Mouse (Mus musculus): Measurements from ENCODE around the gene Trim3. TPM values are rescaled to one million over a fixed set of nuclear protein-coding genes. Genes with fewer than 3 reads are reported as not detected.

Trim3 gene
- total RNA-seq (2014; rRNA removed; ENCODE audit: low replicate concordance) (32.3 and 56.5 TPM in 2 replicates), polyA plus RNA-seq (2015; fragmentation: Nextera tagmentation; extraction: Ambion mirVana) (18.0 and 18.1 TPM in 2 replicates)

DNA sequence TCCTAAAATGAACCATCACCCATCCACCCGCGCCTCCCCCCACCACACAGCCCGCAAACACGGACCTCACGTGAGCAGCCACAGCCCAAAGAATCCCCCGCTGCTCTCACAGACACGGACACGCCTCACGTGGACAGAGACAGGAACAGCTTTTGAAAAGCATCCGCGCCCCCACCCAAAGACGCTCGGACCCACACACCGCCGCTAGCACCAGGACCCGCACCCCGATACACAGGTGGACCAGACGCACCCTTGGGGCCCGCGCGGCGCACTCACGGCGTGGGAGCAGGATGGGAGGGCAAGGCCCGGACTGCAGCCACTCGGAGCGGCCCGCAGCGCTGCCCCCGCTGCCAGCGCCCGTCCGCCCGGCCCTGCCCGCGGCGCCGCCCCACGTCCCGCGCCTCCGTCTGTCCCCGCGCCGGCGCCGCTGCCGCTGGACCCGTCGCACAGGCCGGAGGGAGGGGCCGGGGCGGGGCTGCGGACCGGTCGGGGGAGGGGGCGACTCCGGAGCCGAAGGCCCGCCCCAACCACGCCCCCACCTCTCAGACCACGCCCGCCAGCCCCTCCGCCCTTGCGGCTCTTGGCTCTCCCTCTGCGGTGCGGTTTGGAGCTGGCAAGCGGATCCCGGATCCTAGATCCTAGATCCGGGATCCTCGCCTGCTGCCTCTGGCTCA is at the start of gene Trim3:
Trim3 (minus strand) TSS at position 445 of the 674 bp plus-strand sequence.
- H3K9ac ChIP-seq (replicated peaks; ENCODE audit: low read depth, low read length): peak within 1 kb of the TSS; percentile 74
- TF ChIP-seq CTCF (IDR thresholded peaks at IDR 0.05; ENCODE audit: low read depth) (no peak), EP300 (IDR thresholded peaks at IDR 0.05; ENCODE audit: low read depth) (no peak)
- under 1% methylated on average over 42 of the region's 71 CpGs for WGBS
- H3K4me2 ChIP-seq (ENCODE audit: low read depth, low read length): peak within 1 kb of the TSS; percentile 80
- H3K36me3 ChIP-seq (replicated peaks; ENCODE audit: control insufficient read depth, insufficient read depth, low read length): peaks cover 24% of the 10 kb centered on the region
- H3K4me1 ChIP-seq (ENCODE audit: control insufficient read depth, insufficient read depth): peaks cover 25% of the 10 kb centered on the region
- no peaks in the 10 kb centered on the region for H3K9me3 ChIP-seq (replicated peaks; ENCODE audit: control insufficient read depth, low read length)
- ATAC-seq (ENCODE audit: insufficient read depth, low read depth): peak; percentile 93
- no peaks in the 10 kb centered on the region for H3K27me3 ChIP-seq (ENCODE audit: control insufficient read depth, insufficient read depth, low read length)
- peak; percentile 90 for DNase-seq (ENCODE audit: low spot score)
- peak within 1 kb of the TSS; percentile 61 for H3K27ac ChIP-seq (ENCODE audit: low read depth)
- H3K4me3 ChIP-seq (ENCODE audit: low read depth, low read length): peak within 1 kb of the TSS; percentile 72

DNA sequence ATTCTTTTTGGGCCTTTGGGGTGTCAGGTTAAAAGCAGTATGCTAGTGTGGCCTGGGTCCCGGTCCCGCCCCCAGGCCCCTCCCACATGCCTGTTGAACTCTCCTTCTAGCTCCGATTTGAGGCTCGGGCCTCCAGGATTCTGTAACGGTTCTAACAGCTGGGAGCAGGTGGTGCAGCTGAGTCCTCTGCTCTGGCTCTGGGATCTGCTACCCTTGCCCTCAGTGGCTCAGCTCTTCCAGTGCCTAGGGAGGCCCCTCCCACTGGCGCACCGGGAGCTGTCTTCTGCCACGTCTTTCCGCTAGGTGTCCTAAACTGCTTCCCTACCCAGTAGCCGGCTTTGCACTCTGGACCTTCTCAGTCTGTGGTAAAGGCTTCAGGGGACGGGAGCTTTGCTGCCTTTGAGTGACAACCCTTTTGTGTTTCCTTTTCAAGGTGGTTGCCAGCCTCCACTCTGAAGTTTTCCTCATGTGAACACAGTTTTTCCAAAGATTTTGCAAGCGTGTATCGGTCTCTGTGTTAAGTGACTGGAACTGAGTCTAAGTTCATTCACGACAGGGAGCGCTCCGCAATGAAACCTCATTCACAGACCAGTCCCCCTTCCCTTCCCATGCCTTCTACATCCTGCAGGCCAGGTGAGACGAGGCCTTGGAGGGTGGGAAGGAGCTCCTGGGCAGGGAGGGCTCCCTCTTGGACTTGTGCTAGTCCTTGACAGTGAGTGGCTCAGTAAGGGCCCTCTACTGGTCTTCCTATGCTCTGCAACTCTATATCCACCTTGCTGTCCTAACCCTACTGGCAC is 17.5 kb upstream of the Trim3 start, which contains the start of gene Dnhd1:
Dnhd1 (plus strand) TSS at position 189 of the 797 bp plus-strand sequence.
- peak; percentile 65 for TF ChIP-seq CTCF (IDR thresholded peaks at IDR 0.05; ENCODE audit: low read depth)
- no peak for TF ChIP-seq EP300 (IDR thresholded peaks at IDR 0.05; ENCODE audit: low read depth)
- peak; percentile 93 for ATAC-seq (ENCODE audit: insufficient read depth, low read depth)
- peak; percentile 86 for DNase-seq (ENCODE audit: low spot score)
- 2% methylated on average over 17 of the region's 17 CpGs for WGBS
- Histone ChIP-seq H3K27me3 (ENCODE audit: control insufficient read depth, insufficient read depth, low read length) (no peaks in the 10 kb centered on the region), H3K9me3 (replicated peaks; ENCODE audit: control insufficient read depth, low read length) (no peaks in the 10 kb centered on the region), H3K9ac (replicated peaks; ENCODE audit: low read depth, low read length) (peak within 1 kb of the TSS; percentile 51; the same call in 1 of the 2 replicates), H3K4me3 (ENCODE audit: low read depth, low read length) (peak within 1 kb of the TSS; percentile 51), H3K27ac (ENCODE audit: low read depth) (peak within 1 kb of the TSS; percentile 44; the same call in 1 of the 2 replicates), H3K4me1 (ENCODE audit: control insufficient read depth, insufficient read depth) (no peaks in the 10 kb centered on the region; the same call in 1 of the 2 replicates), H3K4me2 (ENCODE audit: low read depth, low read length) (peak within 1 kb of the TSS; percentile 90), H3K36me3 (replicated peaks; ENCODE audit: control insufficient read depth, insufficient read depth, low read length) (no peaks in the 10 kb centered on the region)

DNA sequence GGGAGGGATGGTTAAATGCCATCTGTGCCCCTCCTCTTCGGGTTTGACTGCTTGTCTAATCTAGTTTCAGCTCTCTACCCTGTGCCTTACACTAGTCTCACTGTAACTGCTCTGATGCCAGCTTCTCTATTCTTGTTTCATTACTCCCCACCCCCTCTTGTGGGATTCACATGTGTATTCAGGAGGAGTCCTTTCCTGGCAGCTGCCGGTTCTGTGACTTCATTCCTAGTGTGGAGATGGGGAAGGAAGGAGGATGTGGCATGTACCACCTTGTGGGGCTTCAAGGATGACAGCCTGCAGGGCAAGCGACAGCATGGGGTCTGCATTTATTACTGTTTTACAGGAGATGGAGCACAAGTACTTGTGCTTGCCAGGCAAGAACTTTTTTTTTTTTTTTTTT is 8.6 kb upstream of the Trim3 start:
- no peak overlapping the region for H3K4me3 ChIP-seq (ENCODE audit: low read depth, low read length)
- no peak for ATAC-seq (ENCODE audit: insufficient read depth, low read depth)
- 54% methylated on average over 3 of the region's 3 CpGs for WGBS
- H3K9me3 ChIP-seq (replicated peaks; ENCODE audit: control insufficient read depth, low read length): no peaks in the 10 kb centered on the region
- peaks cover 20% of the 10 kb centered on the region for H3K4me1 ChIP-seq (ENCODE audit: control insufficient read depth, insufficient read depth)
- no peaks in the 10 kb centered on the region for H3K27me3 ChIP-seq (ENCODE audit: control insufficient read depth, insufficient read depth, low read length)
- no peak overlapping the region for H3K9ac ChIP-seq (replicated peaks; ENCODE audit: low read depth, low read length)
- peak overlapping the region; percentile 94 for H3K27ac ChIP-seq (ENCODE audit: low read depth)
- peak overlapping the region; percentile 92 for H3K4me2 ChIP-seq (ENCODE audit: low read depth, low read length)
- DNase-seq (ENCODE audit: low spot score): no peak
- H3K36me3 ChIP-seq (replicated peaks; ENCODE audit: control insufficient read depth, insufficient read depth, low read length): peaks cover 26% of the 10 kb centered on the region
- TF ChIP-seq EP300 (IDR thresholded peaks at IDR 0.05; ENCODE audit: low read depth) (no peak), CTCF (IDR thresholded peaks at IDR 0.05; ENCODE audit: low read depth) (no peak)

DNA sequence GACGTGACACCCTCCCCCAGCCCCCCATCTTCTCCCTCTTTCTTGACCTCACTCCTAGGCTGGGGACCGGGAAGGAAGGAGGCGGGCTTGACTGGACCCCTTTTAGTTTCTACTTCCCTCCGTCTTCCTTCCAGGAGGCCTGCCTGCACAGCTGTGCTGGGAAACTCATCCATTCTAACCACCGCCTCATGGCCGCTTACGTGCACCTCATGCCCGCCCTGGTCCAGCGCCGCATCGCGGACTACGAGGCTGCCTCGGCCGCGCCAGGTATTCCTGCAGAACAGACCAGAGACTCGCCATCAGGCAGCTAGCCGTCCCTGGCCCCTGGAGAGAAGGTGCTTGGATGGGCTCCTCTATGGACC is 7.5 kb upstream of the Trim3 start:
- H3K4me2 ChIP-seq (ENCODE audit: low read depth, low read length): peak overlapping the region; percentile 92
- DNase-seq (ENCODE audit: low spot score) (no peak), ATAC-seq (ENCODE audit: insufficient read depth, low read depth) (peak; percentile 16; the same call in 1 of the 2 replicates)
- no peaks in the 10 kb centered on the region for H3K9me3 ChIP-seq (replicated peaks; ENCODE audit: control insufficient read depth, low read length)
- peak overlapping the region; percentile 85 for H3K9ac ChIP-seq (replicated peaks; ENCODE audit: low read depth, low read length)
- WGBS: under 1% methylated on average over 18 of the region's 18 CpGs
- H3K27me3 ChIP-seq (ENCODE audit: control insufficient read depth, insufficient read depth, low read length): no peaks in the 10 kb centered on the region
- peaks cover 36% of the 10 kb centered on the region for H3K36me3 ChIP-seq (replicated peaks; ENCODE audit: control insufficient read depth, insufficient read depth, low read length)
- TF ChIP-seq EP300 (IDR thresholded peaks at IDR 0.05; ENCODE audit: low read depth): no peak
- no peak for TF ChIP-seq CTCF (IDR thresholded peaks at IDR 0.05; ENCODE audit: low read depth)
- H3K4me3 ChIP-seq (ENCODE audit: low read depth, low read length): peak overlapping the region; percentile 84
- peaks cover 22% of the 10 kb centered on the region for H3K4me1 ChIP-seq (ENCODE audit: control insufficient read depth, insufficient read depth)
- peak overlapping the region; percentile 94 for H3K27ac ChIP-seq (ENCODE audit: low read depth)

DNA sequence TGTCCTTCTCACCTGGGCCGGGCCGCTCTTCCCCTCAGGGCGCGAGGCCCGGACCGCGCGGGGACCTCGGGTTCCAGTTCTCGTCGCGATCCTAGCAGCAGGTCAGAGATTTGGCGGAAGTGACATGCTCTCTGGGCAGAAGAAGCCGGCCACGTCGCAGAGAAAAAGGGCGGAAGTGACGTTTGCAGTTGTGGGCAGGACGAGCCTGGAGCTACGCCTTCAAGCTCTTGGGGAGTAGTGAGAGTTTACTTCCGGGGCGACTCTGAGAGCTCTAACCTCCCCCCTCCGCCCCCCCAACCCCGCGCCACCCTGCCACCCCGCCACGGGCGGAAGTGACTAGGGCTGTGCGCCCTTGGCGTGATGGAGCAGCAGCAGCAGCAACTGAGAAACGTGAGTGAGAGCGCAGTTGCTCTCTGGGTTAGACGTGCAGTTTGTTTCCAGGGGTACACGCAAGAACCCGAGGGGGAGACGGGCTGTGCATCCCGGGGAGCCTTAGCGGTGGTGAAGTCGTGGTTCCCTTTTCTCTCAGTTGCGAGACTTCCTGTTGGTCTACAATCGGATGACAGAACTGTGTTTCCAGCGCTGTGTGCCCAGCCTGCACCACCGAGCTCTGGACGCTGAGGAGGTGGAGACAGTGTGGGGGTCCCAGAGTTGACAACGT is 7.0 kb upstream of the Trim3 start, which contains the start of the genes Arfip2 and Gm45799:
Arfip2 (minus strand) TSS at position 184 of the 661 bp plus-strand sequence.
Gm45799 (plus strand) TSS at position 320 of the 661 bp plus-strand sequence.
- H3K9me3 ChIP-seq (replicated peaks; ENCODE audit: control insufficient read depth, low read length): no peaks in the 10 kb centered on the region
- under 1% methylated on average over 45 of the region's 45 CpGs for WGBS
- H3K4me2 ChIP-seq (ENCODE audit: low read depth, low read length): peak within 1 kb of the TSS; percentile 92
- DNase-seq (ENCODE audit: low spot score) (peak; percentile 99), ATAC-seq (ENCODE audit: insufficient read depth, low read depth) (peak; percentile 97)
- H3K4me1 ChIP-seq (ENCODE audit: control insufficient read depth, insufficient read depth): peaks cover 22% of the 10 kb centered on the region
- H3K36me3 ChIP-seq (replicated peaks; ENCODE audit: control insufficient read depth, insufficient read depth, low read length): peaks cover 41% of the 10 kb centered on the region
- H3K27me3 ChIP-seq (ENCODE audit: control insufficient read depth, insufficient read depth, low read length): no peaks in the 10 kb centered on the region
- H3K9ac ChIP-seq (replicated peaks; ENCODE audit: low read depth, low read length): peak within 1 kb of the TSS; percentile 85
- TF ChIP-seq EP300 (IDR thresholded peaks at IDR 0.05; ENCODE audit: low read depth): no peak
- H3K27ac ChIP-seq (ENCODE audit: low read depth): peak within 1 kb of the TSS; percentile 94
- H3K4me3 ChIP-seq (ENCODE audit: low read depth, low read length): peak within 1 kb of the TSS; percentile 84

Data from heart, postnatal 0 days (tissue).